Mouse (Mus musculus): Measurements from ENCODE around the gene Exoc5.

DNA sequence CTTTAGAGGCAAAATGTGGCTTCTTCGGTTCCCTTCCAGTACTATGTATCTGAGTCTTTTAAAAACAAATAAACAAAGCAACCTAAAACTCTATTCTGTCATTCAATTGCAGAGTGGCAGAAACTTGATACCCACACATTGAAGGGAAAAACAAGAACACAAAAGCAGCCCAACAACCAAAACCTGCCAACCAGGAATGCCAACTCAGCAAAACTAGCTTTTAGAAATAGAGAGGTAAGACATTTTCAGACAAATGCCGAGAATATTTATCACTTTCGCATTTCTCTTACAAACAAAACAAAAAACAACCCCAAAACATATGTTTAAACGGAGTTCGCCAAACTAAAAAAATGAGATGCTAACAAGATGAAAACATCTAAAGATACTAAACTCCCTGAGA is 37.5 kb downstream of the Exoc5 start:
- no peak for TF ChIP-seq CTCF (IDR thresholded peaks at IDR 0.05; ENCODE audit: low read depth)
- no peak for TF ChIP-seq EP300 (IDR thresholded peaks at IDR 0.05; ENCODE audit: low read depth)

Measured in liver, embryonic 14.5 days (tissue).